Mouse (Mus musculus) heart, adult 2 months (tissue): Measurements from ENCODE around the gene Daw1. TPM values are rescaled to one million over a fixed set of nuclear protein-coding genes. Genes with fewer than 3 reads are reported as not detected.

ENCODE experiments used
- DNase-seq, 2 experiments: peaks; one replicate each; pipeline ENCODE4 v3.0.0; 2021
- H3K27ac ChIP-seq: fragments of 200-600 bp; 2 replicates; pipeline ENCODE4 v1.8.1; 2022
- H3K27me3 ChIP-seq: fragments of 200-500 bp; 2 replicates; pipeline ENCODE4 v1.6.1; 2012; ENCODE audit warnings: mild to moderate bottlenecking, low read length, inconsistent platforms, mixed read lengths; ENCODE audit not compliant: control insufficient read depth, insufficient read depth
- H3K36me3 ChIP-seq: fragments of 200-500 bp; 2 replicates; pipeline ENCODE4 v1.6.1; 2012; ENCODE audit warnings: low read length, inconsistent platforms; ENCODE audit not compliant: control insufficient read depth, insufficient read depth
- H3K4me1 ChIP-seq: fragments of 200-500 bp; 2 replicates; pipeline ENCODE4 v1.6.1; 2011; ENCODE audit warnings: low read length; ENCODE audit not compliant: control insufficient read depth, insufficient read depth
- H3K4me3 ChIP-seq: fragments of 200-600 bp; 2 replicates; pipeline ENCODE4 v1.8.1; 2022
- H3K79me2 ChIP-seq: fragments of 200-500 bp; replicated peaks from 2 replicates; pipeline ENCODE4 v1.6.1; 2012; ENCODE audit warnings: mild to moderate bottlenecking, inconsistent platforms, low read length, moderate library complexity, mixed read lengths; ENCODE audit not compliant: control insufficient read depth, insufficient read depth
- H3K9ac ChIP-seq: fragments of 200-500 bp; 2 replicates; pipeline ENCODE4 v1.6.1; 2012; ENCODE audit warnings: low read depth, mild to moderate bottlenecking, control low read depth, inconsistent platforms, low read length, mixed read lengths
- CTCF ChIP-seq: fragments of 200-600 bp; IDR thresholded peaks from 2 replicates; pipeline ENCODE4 v1.8.1; 2022; ENCODE audit warnings: antibody characterized with exemption, mild to moderate bottlenecking, moderate library complexity
- EP300 ChIP-seq: fragments of 200-500 bp; IDR thresholded peaks from 2 replicates; pipeline ENCODE4 v1.6.1; 2011; ENCODE audit warnings: low read depth, low read length, control low read depth; ENCODE audit not compliant: insufficient read depth
- POLR2A ChIP-seq: fragments of 200-500 bp; IDR thresholded peaks from 2 replicates; pipeline ENCODE4 v1.6.1; 2011; ENCODE audit warnings: mild to moderate bottlenecking, low read depth, low read length, control low read depth; ENCODE audit not compliant: insufficient read depth
- WGBS: fragments of 180-500 bp; shearing (Covaris S2); methylation state at CpG from one replicate; pipeline ENCODE4 v1.1.7; 2018; 5-methylcytosine and 5-hydroxymethylcytosine counted together
- intact Hi-C: fragments of 180-260 bp; cut with DNase I; formaldehyde crosslinking; loops from one replicate; pipeline ENCODE4 v1.15.1; 2025
- polyA plus RNA-seq: library from polyadenylated mRNA; depleted of rRNA; stranded (reverse); fragments of >200 nt; gene quantifications from 2 replicates; pipeline ENCODE4 v1.2.3, GENCODE M21; 2012
- total RNA-seq, 2 experiments: library from RNA; stranded (reverse); gene quantifications; 2 replicates each; pipeline ENCODE4 v1.2.3; 2021

The Daw1 gene
- total and polyA plus RNA-seq, 3 experiments: 0.08 TPM; not detected in 2

- Histone ChIP-seq H3K79me2 (no peaks in the 10 kb centered on the region), H3K4me3 (no peak overlapping the region), H3K36me3 (no peaks in the 10 kb centered on the region), H3K4me1 (no peaks in the 10 kb centered on the region), H3K9ac (no peak overlapping the region), H3K27me3 (no peaks in the 10 kb centered on the region), H3K27ac (no peak overlapping the region)
- TF ChIP-seq EP300: no peak
- TF ChIP-seq POLR2A: no peak
- 79% methylated on average over 3 of the region's 3 CpGs for WGBS
- DNase-seq: no peak
- intact Hi-C loops: no loop called here
These were observed 2.1 kb downstream of the Daw1 start for GRCm38 (mm10) chr1:83161658-83162057.

- no peak overlapping the region for H3K4me3 ChIP-seq
- TF ChIP-seq CTCF: no peak
- no peak for TF ChIP-seq EP300
- TF ChIP-seq POLR2A: no peak
- no peaks in the 10 kb centered on the region for H3K79me2 ChIP-seq
- H3K4me1 ChIP-seq: no peaks in the 10 kb centered on the region
- WGBS: 52% methylated on average over 3 of the region's 3 CpGs
- no peaks in the 10 kb centered on the region for H3K36me3 ChIP-seq
- H3K27me3 ChIP-seq: no peaks in the 10 kb centered on the region
- no peak overlapping the region for H3K9ac ChIP-seq
- no peak overlapping the region for H3K27ac ChIP-seq
- no peak for DNase-seq
- intact Hi-C loops: no loop called here
These were observed 4.5 kb downstream of the Daw1 start for GRCm38 (mm10) chr1:83164027-83164426.

- 63% methylated on average over 3 of the region's 3 CpGs for WGBS
- Histone ChIP-seq H3K9ac (no peak overlapping the region), H3K36me3 (no peaks in the 10 kb centered on the region), H3K4me3 (no peak overlapping the region), H3K27ac (no peak overlapping the region), H3K4me1 (no peaks in the 10 kb centered on the region), H3K79me2 (no peaks in the 10 kb centered on the region), H3K27me3 (no peaks in the 10 kb centered on the region)
- no peak for DNase-seq
- TF ChIP-seq POLR2A (no peak), EP300 (no peak), CTCF (no peak)
- intact Hi-C loops: no loop called here
These were observed 9.6 kb downstream of the Daw1 start for GRCm38 (mm10) chr1:83169158-83169557.

GRCm38 (mm10) chr1:83175985-83176384 is 16.4 kb downstream of the Daw1 start:
- intact Hi-C loops: no loop called here

GRCm38 (mm10) chr1:83179531-83179930 is 20.0 kb downstream of the Daw1 start:
- Histone ChIP-seq H3K27ac (no peak overlapping the region), H3K4me3 (no peak overlapping the region), H3K27me3 (no peaks in the 10 kb centered on the region), H3K4me1 (no peaks in the 10 kb centered on the region), H3K9ac (no peak overlapping the region), H3K79me2 (no peaks in the 10 kb centered on the region), H3K36me3 (no peaks in the 10 kb centered on the region)
- DNase-seq: no peak
- 80% methylated on average over 7 of the region's 7 CpGs for WGBS
- TF ChIP-seq CTCF (no peak), EP300 (no peak), POLR2A (no peak)
- intact Hi-C loops: no loop called here

More at GRCm38 (mm10) chr1:83175985-83176384, 16.4 kb downstream of the Daw1 start:
- H3K4me3 ChIP-seq: no peak overlapping the region
- H3K27me3 ChIP-seq: no peaks in the 10 kb centered on the region
- H3K79me2 ChIP-seq: no peaks in the 10 kb centered on the region
- no peak overlapping the region for H3K9ac ChIP-seq
- no peak overlapping the region for H3K27ac ChIP-seq
- TF ChIP-seq EP300: no peak
- no peak for TF ChIP-seq POLR2A
- no peak for TF ChIP-seq CTCF
- WGBS: 56% methylated on average over 1 of the region's 1 CpGs
- no peak for DNase-seq
- H3K36me3 ChIP-seq: no peaks in the 10 kb centered on the region
- H3K4me1 ChIP-seq: no peaks in the 10 kb centered on the region

GRCm38 (mm10) chr1:83181418-83181817 is 21.9 kb downstream of the Daw1 start:
- intact Hi-C loops: loop anchor here (5.0 kb wide), 1 partner anchor 536 kb away; no protein-coding TSS in a partner anchor
- no peak overlapping the region for H3K9ac ChIP-seq
- WGBS: 47% methylated on average over 4 of the region's 4 CpGs
- no peak overlapping the region for H3K4me3 ChIP-seq
- H3K36me3 ChIP-seq: no peaks in the 10 kb centered on the region
- DNase-seq: no peak
- TF ChIP-seq POLR2A (no peak), CTCF (peak; percentile 59), EP300 (no peak)
- H3K79me2 ChIP-seq: no peaks in the 10 kb centered on the region
- H3K4me1 ChIP-seq: no peaks in the 10 kb centered on the region
- no peak overlapping the region for H3K27ac ChIP-seq
- no peaks in the 10 kb centered on the region for H3K27me3 ChIP-seq
